Mouse (Mus musculus): ENCODE measurements around the gene Zbtb32. TPM values are rescaled to one million over a fixed set of nuclear protein-coding genes. Genes with fewer than 3 reads are reported as not detected.

Zbtb32 gene
- total and polyA plus RNA-seq, 3 experiments = 20.1 to 32.8 TPM; not detected in 1

DNA sequence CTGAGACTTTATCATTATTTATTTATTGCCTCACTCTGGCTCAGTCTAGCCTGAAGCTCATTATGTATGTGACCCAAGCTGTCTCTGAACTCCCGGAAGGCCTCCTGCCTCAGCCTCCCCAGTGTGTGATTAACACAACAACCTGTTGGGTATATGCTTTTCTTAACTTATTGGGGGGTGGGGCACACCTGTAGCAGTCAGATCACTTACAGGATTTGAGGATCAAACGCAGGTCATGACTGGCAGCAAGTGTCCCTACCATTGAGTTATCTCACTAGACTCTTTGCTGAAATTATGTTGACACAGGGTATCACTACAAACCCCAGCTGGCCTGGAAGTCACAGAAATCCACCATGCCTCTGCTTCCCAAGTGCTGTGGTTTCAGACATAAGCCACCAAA, 38.4 kb downstream of the Zbtb32 start:
- H3K9ac ChIP-seq (ENCODE audit: control insufficient read depth, low read depth, low read length, poor library complexity, severe bottlenecking) = no peak overlapping the region; the same call in 1 of the 2 replicates

GRCm38 (mm10) chr7:30559443-30559954, 39.2 kb downstream of the Zbtb32 start, which contains the start of gene Lin37:
Lin37 (minus strand) TSS chr7:30559838.
- peak; percentile 99 for DNase-seq (ENCODE audit: low read depth, low spot score)
- Histone ChIP-seq H3K9ac (ENCODE audit: control insufficient read depth, low read depth, low read length, poor library complexity, severe bottlenecking) (peak within 1 kb of the TSS; percentile 75), H3K27ac (ENCODE audit: control insufficient read depth, low read depth, low read length) (peak within 1 kb of the TSS; percentile 56), H3K4me1 (ENCODE audit: control insufficient read depth in 1 of 2, insufficient read depth in 2 of 2, low read length in 2 of 2) (peaks cover 2 to 16% of the 10 kb centered on the region in 2 experiments; a peak in 2 of 4 replicates), H3K4me3 (ENCODE audit: control insufficient read depth in 1 of 2, insufficient read depth in 1 of 2, low read depth in 2 of 2, low read length in 2 of 2) (peak within 1 kb of the TSS; percentile 80 to 85), H3K79me2 (ENCODE audit: control insufficient read depth, insufficient read depth, low read length, poor library complexity) (peaks cover 18% of the 10 kb centered on the region), H3K9me3 (replicated peaks; ENCODE audit: insufficient read depth, low read length) (no peaks in the 10 kb centered on the region), H3K27me3 (ENCODE audit: control insufficient read depth in 1 of 2, insufficient read depth in 2 of 2, low read length in 2 of 2) (no peaks in the 10 kb centered on the region), H3K36me3 (ENCODE audit: control insufficient read depth in 1 of 2, insufficient read depth in 2 of 2, low read length in 2 of 2) (peaks cover 0 to 8% of the 10 kb centered on the region in 2 experiments; a peak in 2 of 4 replicates)
- TF ChIP-seq NRF1 (IDR thresholded peaks at IDR 0.05; ENCODE audit: insufficient read depth, low read depth, low read length, poor library complexity, severe bottlenecking) = peak; percentile 79
- TF ChIP-seq JUND (IDR thresholded peaks at IDR 0.05; ENCODE audit: low read depth, low read length) = no peak
- TF ChIP-seq MAFK (IDR thresholded peaks at IDR 0.05; ENCODE audit: borderline replicate concordance, low read depth, low read length) = no peak
- no peak for TF ChIP-seq MEF2A (IDR thresholded peaks at IDR 0.05; ENCODE audit: extremely low read depth, insufficient replicate concordance, low read depth, low read length, poor library complexity, severe bottlenecking)
- peak; percentile 80 for TF ChIP-seq KAT2A (conservative IDR thresholded peaks at IDR 0.05; ENCODE audit: low read depth, low read length)
- TF ChIP-seq MAX (IDR thresholded peaks at IDR 0.05; ENCODE audit: low read length) = peak; percentile 65; the same call in 1 of the 2 replicates
- peak; percentile 94 for TF ChIP-seq ELF1 (IDR thresholded peaks at IDR 0.05; ENCODE audit: low read depth, low read length)
- TF ChIP-seq E2F4 (IDR thresholded peaks at IDR 0.05; ENCODE audit: borderline replicate concordance, low read depth, low read length) = no peak
- peak; percentile 60 for TF ChIP-seq ZMIZ1 (IDR thresholded peaks at IDR 0.05; ENCODE audit: low read depth, low read length)
- TF ChIP-seq ZNF384 (IDR thresholded peaks at IDR 0.05; ENCODE audit: low read depth, low read length) = no peak
- TF ChIP-seq SMC3 (IDR thresholded peaks at IDR 0.05; ENCODE audit: low read depth, low read length) = no peak
- peak; percentile 40; the same call in 1 of the 2 replicates for TF ChIP-seq MYC (IDR thresholded peaks at IDR 0.05; ENCODE audit: low read depth, low read length)
- TF ChIP-seq EP300 (IDR thresholded peaks at IDR 0.05; ENCODE audit: low read depth in 1 of 2, low read length in 2 of 2) = peak in 1 of 2 experiments; percentile 31; a peak in 1 of 4 replicates
- TF ChIP-seq MAZ (IDR thresholded peaks at IDR 0.05; ENCODE audit: low read depth, low read length) = peak; percentile 94
- no peak for TF ChIP-seq BHLHE40 (IDR thresholded peaks at IDR 0.05; ENCODE audit: borderline replicate concordance, low read depth, low read length)
- TF ChIP-seq POLR2A (IDR thresholded peaks at IDR 0.05; ENCODE audit: control insufficient read depth in 1 of 2, insufficient read depth in 1 of 2, low read depth in 1 of 2, low read length in 2 of 2, poor library complexity in 1 of 2) = peak; percentile 60 to 78; a peak in 2 of 4 replicates
- TF ChIP-seq TBP (IDR thresholded peaks at IDR 0.05; ENCODE audit: low read depth, low read length) = 0 out of 2 replicates have a peak, but pooled peaks have one; percentile 44
- TF ChIP-seq NELFE (IDR thresholded peaks at IDR 0.05; ENCODE audit: low read depth, low read length) = peak; percentile 76
- no peak for TF ChIP-seq RCOR1 (IDR thresholded peaks at IDR 0.05; ENCODE audit: low read depth, low read length)
- peak; percentile 73 for TF ChIP-seq MXI1 (IDR thresholded peaks at IDR 0.05; ENCODE audit: low read depth, low read length)
- no peak for TF ChIP-seq POLR2AphosphoS5 (IDR thresholded peaks at IDR 0.05; ENCODE audit: borderline replicate concordance, low read depth, low read length)
- TF ChIP-seq TAL1 (IDR thresholded peaks at IDR 0.05; ENCODE audit: low read length) = no peak
- peak; percentile 77 for TF ChIP-seq CHD2 (IDR thresholded peaks at IDR 0.05; ENCODE audit: low read length)
- no peak for TF ChIP-seq GABPA (IDR thresholded peaks at IDR 0.05; ENCODE audit: low read depth, low read length)
- TF ChIP-seq ETS1 (IDR thresholded peaks at IDR 0.05; ENCODE audit: low read depth, low read length) = 0 out of 2 replicates have a peak, but pooled peaks have one; percentile 20

More for the DNA sequence above, 38.4 kb downstream of the Zbtb32 start:
- TF ChIP-seq POLR2A (IDR thresholded peaks at IDR 0.05; ENCODE audit: control insufficient read depth in 1 of 2, insufficient read depth in 1 of 2, low read depth in 1 of 2, low read length in 2 of 2, poor library complexity in 1 of 2) = no peak
- TF ChIP-seq E2F4 (IDR thresholded peaks at IDR 0.05; ENCODE audit: borderline replicate concordance, low read depth, low read length) = no peak
- TF ChIP-seq MAZ (IDR thresholded peaks at IDR 0.05; ENCODE audit: low read depth, low read length) = no peak
- TF ChIP-seq ZKSCAN1 (IDR thresholded peaks at IDR 0.05; ENCODE audit: low read depth, low read length) = no peak
- no peak for TF ChIP-seq MXI1 (IDR thresholded peaks at IDR 0.05; ENCODE audit: low read depth, low read length)
- TF ChIP-seq TAL1 (IDR thresholded peaks at IDR 0.05; ENCODE audit: low read length) = no peak
- TF ChIP-seq JUND (IDR thresholded peaks at IDR 0.05; ENCODE audit: low read depth, low read length) = no peak
- TF ChIP-seq RAD21 (IDR thresholded peaks at IDR 0.05; ENCODE audit: low read depth, low read length) = no peak
- TF ChIP-seq ELF1 (IDR thresholded peaks at IDR 0.05; ENCODE audit: low read depth, low read length) = no peak
- no peak for TF ChIP-seq ETS1 (IDR thresholded peaks at IDR 0.05; ENCODE audit: low read depth, low read length)
- TF ChIP-seq MAX (IDR thresholded peaks at IDR 0.05; ENCODE audit: low read length) = no peak
- TF ChIP-seq TCF12 (IDR thresholded peaks at IDR 0.05; ENCODE audit: low read depth, low read length) = no peak
- TF ChIP-seq KAT2A (conservative IDR thresholded peaks at IDR 0.05; ENCODE audit: low read depth, low read length) = no peak
- no peak for TF ChIP-seq CHD1 (IDR thresholded peaks at IDR 0.05; ENCODE audit: low read depth, low read length)
- no peak for TF ChIP-seq ZMIZ1 (IDR thresholded peaks at IDR 0.05; ENCODE audit: low read depth, low read length)
- no peak for TF ChIP-seq MYB (IDR thresholded peaks at IDR 0.05; ENCODE audit: low read depth, low read length)
- H3K9me3 ChIP-seq (replicated peaks; ENCODE audit: insufficient read depth, low read length) = no peaks in the 10 kb centered on the region
- H3K79me2 ChIP-seq (ENCODE audit: control insufficient read depth, insufficient read depth, low read length, poor library complexity) = peaks cover 18% of the 10 kb centered on the region
- no peak overlapping the region for H3K27ac ChIP-seq (ENCODE audit: control insufficient read depth, low read depth, low read length)
- H3K4me3 ChIP-seq (ENCODE audit: control insufficient read depth in 1 of 2, insufficient read depth in 1 of 2, low read depth in 2 of 2, low read length in 2 of 2) = no peak overlapping the region; a peak in 1 of 4 replicates
- H3K27me3 ChIP-seq (ENCODE audit: control insufficient read depth in 1 of 2, insufficient read depth in 2 of 2, low read length in 2 of 2) = no peaks in the 10 kb centered on the region
- H3K36me3 ChIP-seq (ENCODE audit: control insufficient read depth in 1 of 2, insufficient read depth in 2 of 2, low read length in 2 of 2) = peaks cover 0 to 8% of the 10 kb centered on the region in 2 experiments; a peak in 2 of 4 replicates
- peaks cover 2 to 16% of the 10 kb centered on the region in 2 experiments; a peak in 2 of 4 replicates for H3K4me1 ChIP-seq (ENCODE audit: control insufficient read depth in 1 of 2, insufficient read depth in 2 of 2, low read length in 2 of 2)
- DNase-seq (ENCODE audit: low read depth, low spot score) = no peak
